Mouse (Mus musculus) testis, adult 2 months (tissue): Measurements from ENCODE around the gene Naglu.

Source experiments
- CTCF ChIP-seq: fragments of 200-500 bp; IDR thresholded peaks from 2 replicates; pipeline ENCODE4 v1.5.1; 2012; ENCODE audit warnings: low read depth, mild to moderate bottlenecking, inconsistent platforms, low read length, moderate library complexity; ENCODE audit not compliant: control insufficient read depth, insufficient read depth, insufficient replicate concordance
- POLR2A ChIP-seq: fragments of 200-500 bp; IDR thresholded peaks from 2 replicates; pipeline ENCODE4 v1.6.1; 2012; ENCODE audit warnings: low read depth, mild to moderate bottlenecking, inconsistent platforms, low read length, moderate library complexity; ENCODE audit not compliant: control insufficient read depth

DNA sequence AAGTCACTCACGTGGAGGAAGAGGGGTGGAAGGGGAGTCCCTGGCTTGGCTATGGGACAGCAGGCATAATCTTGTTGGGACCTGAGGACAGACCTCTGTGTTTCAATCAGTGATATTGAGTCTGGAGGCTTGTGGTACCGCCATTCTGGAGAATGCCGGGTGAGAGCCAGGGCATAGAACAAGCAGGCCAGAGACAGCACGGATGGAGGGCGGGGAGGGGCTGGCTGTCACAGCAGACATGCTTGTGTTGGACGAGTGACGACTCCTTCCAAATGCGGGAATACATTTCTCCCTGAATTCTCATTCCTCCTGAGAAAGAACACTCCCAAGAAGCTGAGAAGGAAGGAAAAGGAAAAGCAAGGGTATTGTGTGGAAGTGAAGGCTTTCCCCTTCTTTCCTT is 18.2 kb upstream of the Naglu start:
- TF ChIP-seq CTCF (no peak), POLR2A (no peak)
